ENCODE assay signal across 8 mouse cellular contexts in the genomic region with DNA sequence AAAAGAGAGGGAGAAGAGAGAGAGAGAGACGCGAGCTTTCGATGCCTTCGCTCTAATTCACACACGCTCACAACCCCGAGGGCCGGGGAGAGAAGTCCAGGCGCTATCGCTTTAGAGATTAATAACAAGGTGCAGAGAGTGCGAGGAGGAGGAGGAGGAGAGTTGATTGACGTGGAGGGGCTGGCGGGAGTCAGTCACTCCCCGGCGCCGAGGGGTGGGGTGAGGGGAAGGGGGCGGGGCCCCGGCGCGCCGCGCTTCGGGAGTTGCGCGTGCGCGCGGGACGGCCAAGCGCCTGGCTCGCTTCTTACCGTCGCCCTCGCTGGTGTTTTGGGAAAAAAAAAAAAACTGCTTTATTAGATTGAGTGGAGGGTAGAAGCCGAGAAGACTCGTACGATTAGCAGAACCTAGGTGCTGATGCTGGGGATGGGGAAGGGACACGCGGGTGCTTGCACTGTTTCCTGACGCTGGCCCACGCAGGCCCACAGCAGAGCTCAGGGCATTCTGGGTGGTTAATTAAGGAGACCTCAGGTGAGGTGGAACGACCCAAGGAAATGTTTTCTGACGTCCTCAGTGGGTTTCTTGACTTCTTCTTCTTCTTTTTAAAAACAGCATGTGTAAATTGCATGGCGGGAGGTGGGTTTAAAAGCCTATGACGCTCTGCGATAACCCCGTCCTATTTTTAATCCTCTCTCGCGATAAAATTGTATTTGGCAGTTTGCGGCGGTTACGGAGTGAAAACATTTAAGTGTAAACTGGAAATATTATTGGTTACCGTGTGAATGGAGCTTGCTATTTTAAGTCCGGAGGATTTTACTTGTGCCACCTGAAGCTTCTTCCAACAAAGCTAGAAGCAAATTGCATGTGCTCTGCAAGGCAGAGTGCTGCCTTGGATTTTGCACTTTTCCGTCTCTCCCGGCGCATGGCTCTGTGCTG. TPM values are rescaled to one million over a fixed set of nuclear protein-coding genes. Genes with fewer than 3 reads are reported as not detected.
A peak's percentile ranks its signal among the peaks of the same experiment; 100 is the strongest.
DNase-seq lines count a peak whose midpoint lies in the region; ATAC-seq and TF ChIP-seq lines count a peak whose summit lies in the region.

No protein-coding gene starts in this region.

- peak overlapping the region; percentile 87 for H3K4me3 ChIP-seq in bone marrow macrophage, adult 2 months (ENCODE audit: insufficient read depth, low read length)
- H3K4me3 ChIP-seq in embryonic fibroblast, embryonic 13.5 days (ENCODE audit: insufficient read depth, low read length), result peak overlapping the region; percentile 98
- H3K4me3 ChIP-seq in kidney, embryonic 14.5 days (ENCODE audit: low read length), result peak overlapping the region; percentile 74

- H3K27me3 ChIP-seq in kidney, embryonic 14.5 days (ENCODE audit: control insufficient read depth, insufficient read depth, low read length), result no peaks in the 10 kb centered on the region

- peaks cover 4% of the 10 kb centered on the region; the same call in 1 of the 2 replicates for H3K9me3 ChIP-seq in kidney, embryonic 14.5 days (ENCODE audit: control insufficient read depth, low read length)

- peak overlapping the region; percentile 94 for H3K27ac ChIP-seq in bone marrow macrophage, adult 2 months (ENCODE audit: insufficient read depth, low read depth, low read length)
- H3K27ac ChIP-seq in embryonic fibroblast, embryonic 13.5 days (ENCODE audit: insufficient read depth, low read length), result peak overlapping the region; percentile 98
- H3K27ac ChIP-seq in kidney, embryonic 14.5 days (ENCODE audit: low read depth, low read length), result peak overlapping the region; percentile 99

- under 1% methylated on average over 56 of the region's 56 CpGs for WGBS in kidney, embryonic 14.5 days

- DNase-seq in A20 (ENCODE audit: low read depth, low spot score), result peak; percentile 91
- peak; percentile 81 to 83 for DNase-seq in heart, adult 9 months (ENCODE audit: low spot score in 2 of 2)
- peak; percentile 93 for DNase-seq in liver
- peak; percentile 82 to 92 for DNase-seq in spleen, postnatal 4 days (ENCODE audit: low spot score in 2 of 2)

- no peak for TF ChIP-seq CTCF in bone marrow macrophage, adult 2 months (IDR thresholded peaks at IDR 0.05; ENCODE audit: low read depth, low read length)
- TF ChIP-seq CTCF in embryonic fibroblast, embryonic 13.5 days (IDR thresholded peaks at IDR 0.05; ENCODE audit: borderline replicate concordance, insufficient read depth, low read length), result no peak

- ATAC-seq in kidney, embryonic 14.5 days (ENCODE audit: low FRiP score, low TSS enrichment), result peak; percentile 91
- peak; percentile 73 for ATAC-seq in monocyte, adult 5-6 weeks (replicated peaks; ENCODE audit: insufficient number of reproducible peaks, low FRiP score, low TSS enrichment, poor library complexity, severe bottlenecking)

- H3K36me3 ChIP-seq in kidney, embryonic 14.5 days (ENCODE audit: control insufficient read depth, insufficient read depth, low read length), result no peaks in the 10 kb centered on the region

- no peaks in the 10 kb centered on the region for H3K4me1 ChIP-seq in bone marrow macrophage, adult 2 months (ENCODE audit: control insufficient read depth, insufficient read depth, low read length)
- H3K4me1 ChIP-seq in embryonic fibroblast, embryonic 13.5 days (ENCODE audit: control insufficient read depth, insufficient read depth, low read length), result peaks cover 5% of the 10 kb centered on the region; the same call in 1 of the 2 replicates
- peaks cover 16% of the 10 kb centered on the region for H3K4me1 ChIP-seq in kidney, embryonic 14.5 days (ENCODE audit: control insufficient read depth, insufficient read depth, low read length)

- peak overlapping the region; percentile 99 for H3K9ac ChIP-seq in kidney, embryonic 14.5 days (ENCODE audit: low read depth, low read length)

- no peak; the same call in 1 of the 2 replicates for TF ChIP-seq POLR2A in bone marrow macrophage, adult 2 months (IDR thresholded peaks at IDR 0.05; ENCODE audit: borderline replicate concordance, low read depth, low read length)
- TF ChIP-seq POLR2A in embryonic fibroblast, embryonic 13.5 days (IDR thresholded peaks at IDR 0.05; ENCODE audit: low read depth, low read length), result peak; percentile 78

- peak overlapping the region; percentile 76 for H3K4me2 ChIP-seq in kidney, embryonic 14.5 days (replicated peaks; ENCODE audit: low read depth, low read length)

RNA-seq across cellular contexts. Expression of a gene that starts 1.3 kb away (rescaled TPM):
- polyA plus RNA-seq in bone marrow macrophage, adult 2 months (2012; ENCODE audit: insufficient read depth, insufficient read length, missing spikeins), result 52.3 and 54.2 TPM in 2 replicates
- polyA plus RNA-seq in embryonic fibroblast, embryonic 13.5 days (2011; ENCODE audit: insufficient read length, low read depth, missing spikeins), result 54.9 and 65.6 TPM in 2 replicates
- 27.7 and 33.8 TPM in 2 replicates for polyA plus RNA-seq in kidney, embryonic 14.5 days (2014; fragmentation: Nextera tagmentation; extraction: Ambion mirVana)
- total RNA-seq in monocyte, adult 5-6 weeks (2017), result 68.1 to 199 TPM (median 82.2 TPM) in 3 replicates

RNA-seq across cellular contexts. Expression of a gene that starts 46.6 kb away (rescaled TPM):
- polyA plus RNA-seq in bone marrow macrophage, adult 2 months (2012; ENCODE audit: insufficient read depth, insufficient read length, missing spikeins), result 13.0 and 15.8 TPM in 2 replicates
- polyA plus RNA-seq in embryonic fibroblast, embryonic 13.5 days (2011; ENCODE audit: insufficient read length, low read depth, missing spikeins), result 14.4 TPM in 2 replicates
- 29.7 and 32.6 TPM in 2 replicates for polyA plus RNA-seq in kidney, embryonic 14.5 days (2014; fragmentation: Nextera tagmentation; extraction: Ambion mirVana)
- total RNA-seq in monocyte, adult 5-6 weeks (2017), result 17.3 to 46.7 TPM (median 42.3 TPM) in 3 replicates

Comparison
In these comparisons a context has a peak if more than half of its experiments do, and no peak if none do; other contexts are left out.
1. Peak in every context shown above with its lines: DNase-seq, ATAC-seq, H3K4me3 ChIP-seq and H3K27ac ChIP-seq.